Mouse (Mus musculus): Measurements from ENCODE around the gene Gm17364.
"Not testable (repeated sequence)": the region's sequence is repeated elsewhere in the genome, so short reads cannot be mapped to it uniquely, and the experiment has no call there.

The Gm17364 gene

DNA sequence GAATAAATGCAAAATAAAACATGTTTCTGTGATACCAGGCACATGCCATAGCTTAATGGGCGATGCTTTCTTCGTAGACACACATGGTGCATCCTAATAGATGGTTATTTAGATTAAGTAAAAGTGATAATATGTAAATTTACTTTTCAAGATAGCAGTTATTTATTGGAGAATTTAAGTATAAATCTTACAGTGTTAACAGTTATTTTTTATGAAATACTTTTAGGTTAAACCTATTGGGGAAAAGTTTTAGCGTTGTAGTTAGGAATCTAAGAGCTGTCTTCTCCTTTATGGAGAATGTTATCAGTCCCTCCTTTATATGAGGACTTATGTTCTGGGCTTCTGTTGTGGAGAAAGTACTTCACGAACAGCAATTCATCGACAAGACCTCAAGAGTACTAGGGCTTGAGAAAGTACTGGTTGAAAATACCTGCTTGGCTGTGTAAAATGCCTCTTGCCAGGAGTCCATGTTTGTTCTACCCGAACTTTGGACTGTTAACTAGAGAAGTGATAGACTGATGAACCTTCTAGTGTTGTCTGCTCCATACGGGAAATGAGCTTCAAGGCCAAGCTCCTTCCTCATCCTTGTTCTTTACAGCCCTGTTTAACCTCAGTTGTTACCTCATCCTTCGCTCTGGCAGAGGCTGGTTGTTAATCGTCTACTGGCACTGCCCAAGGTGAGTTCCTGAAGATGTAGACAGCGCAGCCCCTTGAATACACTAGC, at the start of gene Gm17364:
Gene Gm17364, minus strand, starts transcription at position 51 of the 724 bp plus-strand sequence.
- no peak for DNase-seq (ENCODE audit: low read depth, low spot score)

- DNase-seq (ENCODE audit: low read depth, low spot score) = no peak
Observed at GRCm38 (mm10) chr13:41321433-41321832, 47.7 kb upstream of the Gm17364 start.

GRCm38 (mm10) chr13:41320749-41321148, 47.0 kb upstream of the Gm17364 start:
- no peak for DNase-seq (ENCODE audit: low read depth, low spot score)

DNA sequence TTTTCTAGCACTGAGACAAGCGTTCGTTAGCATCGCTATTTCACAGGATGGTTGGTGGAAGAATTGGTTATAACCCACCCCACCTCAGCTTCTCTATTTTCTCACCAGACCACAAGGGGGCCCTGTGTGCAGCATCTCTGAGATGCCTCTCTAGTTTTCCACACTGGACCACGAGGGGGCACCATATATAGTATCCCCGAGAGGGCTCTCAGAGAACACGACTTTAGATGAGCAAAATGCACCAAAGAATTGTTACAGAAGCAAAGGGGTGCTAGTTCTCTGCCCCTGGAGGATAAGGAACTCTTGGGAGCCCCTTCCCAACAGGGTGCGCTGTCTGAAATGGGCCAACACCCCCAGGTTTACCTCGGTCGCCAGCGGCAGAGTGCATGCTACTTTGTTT, 28.9 kb upstream of the Gm17364 start:
- peak; percentile 46 for DNase-seq (ENCODE audit: low read depth, low spot score)

GRCm38 (mm10) chr13:41300037-41300436, 26.3 kb upstream of the Gm17364 start:
- DNase-seq (ENCODE audit: low read depth, low spot score) = no peak

DNA sequence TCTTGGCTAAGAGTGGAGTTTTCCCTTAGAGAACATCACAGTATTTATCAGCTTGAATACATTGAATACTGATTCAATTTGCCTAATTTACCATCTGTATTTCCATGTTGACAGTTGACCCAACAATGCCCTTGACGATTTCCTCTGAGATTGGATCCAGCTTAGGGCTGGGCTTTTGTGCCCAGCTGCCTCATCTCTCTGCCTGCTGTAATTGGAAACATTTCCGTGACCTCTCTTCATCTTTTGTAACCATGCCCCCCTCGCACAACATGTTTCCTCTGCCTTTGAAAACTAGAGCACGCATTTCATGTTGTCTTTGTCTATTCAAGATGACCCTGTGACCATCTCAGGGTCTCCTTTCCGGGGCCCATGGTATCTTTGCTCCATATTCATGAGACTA, 25.2 kb upstream of the Gm17364 start:
- no peak for DNase-seq (ENCODE audit: low read depth, low spot score)

DNA sequence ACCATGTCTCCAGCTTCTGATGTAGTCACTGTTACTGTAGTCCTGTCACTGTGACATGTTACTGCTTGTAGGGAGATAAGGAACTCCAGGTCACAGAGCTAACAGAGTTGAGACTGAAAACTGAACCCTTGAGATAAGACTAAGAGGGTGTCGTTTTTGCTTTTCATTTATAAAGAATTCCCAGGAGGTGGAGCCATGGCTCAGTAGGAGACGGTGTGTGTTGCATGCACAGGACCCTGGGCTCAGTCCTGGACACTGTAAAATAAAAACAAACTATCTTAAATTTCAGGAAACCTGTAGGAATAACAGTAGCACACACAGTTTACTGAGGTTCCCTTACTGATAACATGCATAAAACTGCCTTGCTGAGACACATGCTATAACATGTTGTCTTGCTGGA, 24.8 kb upstream of the Gm17364 start:
- no peak for DNase-seq (ENCODE audit: low read depth, low spot score)

- no peak for DNase-seq (ENCODE audit: low read depth, low spot score)
Observed at GRCm38 (mm10) chr13:41296396-41296795, 22.6 kb upstream of the Gm17364 start.

- DNase-seq (ENCODE audit: low read depth, low spot score) = no peak
Observed at GRCm38 (mm10) chr13:41295886-41296285, 22.1 kb upstream of the Gm17364 start.

DNA sequence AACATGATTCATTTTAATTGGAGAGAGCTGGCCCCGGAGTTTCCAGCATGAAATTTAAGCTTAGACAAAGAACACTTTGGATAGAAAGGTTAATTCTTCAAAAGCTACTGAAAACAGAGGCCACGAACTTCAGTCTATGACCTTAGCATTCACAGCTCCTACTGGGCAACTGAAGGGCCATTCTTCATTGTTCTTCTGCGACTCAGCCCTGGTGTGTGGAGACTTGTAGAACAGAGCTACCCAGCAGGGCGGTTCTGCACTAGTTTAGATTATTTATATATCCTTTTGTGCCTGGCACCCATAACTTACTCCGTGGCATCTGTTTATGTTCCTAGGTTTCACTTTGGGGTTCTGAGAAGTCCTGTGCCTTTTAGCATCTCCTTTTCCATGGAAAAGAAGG, 19.8 kb upstream of the Gm17364 start:
- DNase-seq (ENCODE audit: low read depth, low spot score) = no peak

- DNase-seq (ENCODE audit: low read depth, low spot score) = no peak
Observed at GRCm38 (mm10) chr13:41291466-41291974, 17.7 kb upstream of the Gm17364 start.

DNA sequence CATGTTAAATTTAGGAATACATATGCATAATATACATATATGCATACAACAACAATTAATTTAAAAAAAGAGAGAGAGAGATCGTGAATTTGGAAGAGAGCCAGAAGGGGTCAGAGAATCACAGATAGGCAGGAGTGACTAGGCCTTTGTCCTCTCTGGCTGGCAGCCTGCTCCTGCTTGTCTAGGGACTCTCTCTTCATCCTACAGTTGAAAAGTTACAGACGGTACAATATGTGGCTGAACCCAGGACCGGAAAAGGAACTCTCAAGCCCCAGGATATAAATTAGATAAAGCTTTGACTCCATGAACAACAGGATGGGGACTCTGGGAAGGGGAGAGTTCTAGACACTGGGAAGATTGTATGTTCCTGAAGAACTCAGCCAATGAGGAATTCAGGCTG, 12.5 kb upstream of the Gm17364 start:
- no peak for DNase-seq (ENCODE audit: low read depth, low spot score)

GRCm38 (mm10) chr13:41285448-41285847, 11.7 kb upstream of the Gm17364 start:
- no peak for DNase-seq (ENCODE audit: low read depth, low spot score)

- peak; percentile 70 for DNase-seq (ENCODE audit: low read depth, low spot score)
Observed at GRCm38 (mm10) chr13:41283256-41283655, 9.5 kb upstream of the Gm17364 start.

DNA sequence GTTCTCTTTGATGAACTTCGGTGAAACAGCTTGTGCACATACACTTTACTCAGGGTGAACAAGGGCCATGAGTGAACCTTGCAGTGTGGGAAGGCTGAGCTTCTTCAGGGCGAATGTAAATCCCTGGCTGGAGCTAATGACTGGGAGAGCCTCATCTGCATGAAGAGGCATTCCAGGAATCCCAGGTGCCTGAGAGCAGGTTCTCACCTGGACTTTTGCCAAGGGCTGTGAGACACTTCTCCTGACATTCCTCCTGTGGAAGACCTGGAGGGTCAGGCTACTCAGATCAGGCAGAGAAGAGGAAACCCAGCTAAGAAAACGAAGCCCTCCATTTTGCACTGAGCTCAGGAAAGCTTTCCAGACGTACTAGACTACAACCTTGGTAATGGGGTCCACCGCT, 6.9 kb upstream of the Gm17364 start:
- no peak for DNase-seq (ENCODE audit: low read depth, low spot score)

GRCm38 (mm10) chr13:41267827-41268408, 5.9 kb downstream of the Gm17364 start:
- no peak for DNase-seq (ENCODE audit: low read depth, low spot score)

GRCm38 (mm10) chr13:41263304-41264006, 10.3 kb downstream of the Gm17364 start:
- no peak for DNase-seq (ENCODE audit: low read depth, low spot score)

DNA sequence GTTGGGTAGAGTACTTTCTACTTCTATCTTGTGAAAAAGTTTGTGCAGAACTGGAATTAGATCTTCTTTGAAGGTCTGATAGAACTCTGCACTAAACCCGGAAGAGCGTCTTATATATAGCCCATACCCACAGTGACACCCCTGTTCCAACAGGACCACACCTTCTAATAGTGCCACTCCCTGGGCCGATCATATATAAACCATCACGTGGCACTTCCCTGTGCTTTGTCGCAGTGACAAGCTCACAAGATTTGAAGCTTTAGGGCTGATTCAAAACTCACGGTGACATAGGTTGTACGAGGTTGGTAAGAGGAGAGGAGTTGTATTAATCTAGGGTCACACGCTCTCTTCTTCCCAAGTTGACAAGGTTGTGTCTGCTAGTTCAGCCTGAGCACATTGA, 12.2 kb downstream of the Gm17364 start:
- not testable (repeated sequence) for DNase-seq (ENCODE audit: low read depth, low spot score)

DNA sequence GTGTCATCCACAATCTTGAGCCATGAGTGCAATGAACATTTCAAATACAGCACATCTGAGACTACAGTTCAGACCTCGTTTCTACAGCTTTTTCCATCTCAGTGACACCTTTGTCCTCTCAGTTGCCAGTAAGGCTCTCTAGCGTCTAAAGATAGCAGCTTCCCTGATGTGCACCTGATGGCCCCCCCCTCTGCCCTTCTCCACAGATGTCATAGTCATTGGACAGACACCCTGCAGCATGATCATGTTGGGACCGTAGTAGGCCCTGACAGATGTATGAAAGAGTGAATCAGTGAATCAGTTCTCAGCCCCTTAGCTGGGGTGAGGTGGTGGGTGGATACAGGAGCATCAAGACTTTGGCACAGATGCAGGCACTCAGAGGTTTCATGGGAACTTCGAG, 15.9 kb downstream of the Gm17364 start:
- no peak for DNase-seq (ENCODE audit: low read depth, low spot score)

DNA sequence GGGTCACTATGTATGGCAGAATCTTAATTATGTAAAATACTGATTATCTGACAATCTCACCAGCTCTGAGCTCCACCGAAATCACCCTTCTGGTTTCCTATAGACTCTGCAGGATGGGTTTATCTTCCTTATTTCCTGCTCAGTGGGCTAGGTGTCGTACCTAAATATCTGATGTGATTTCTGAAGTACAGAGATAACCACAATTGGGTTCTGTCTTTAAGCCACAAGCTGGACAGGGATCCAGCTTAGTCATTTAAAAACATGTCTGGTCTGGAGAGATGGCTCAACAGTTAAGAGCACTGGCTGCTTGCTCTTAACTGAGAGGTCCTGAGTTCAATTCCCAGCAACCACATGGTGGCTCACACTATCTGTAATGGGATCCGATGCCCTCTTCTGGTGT, 16.8 kb downstream of the Gm17364 start:
- no peak for DNase-seq (ENCODE audit: low read depth, low spot score)

DNA sequence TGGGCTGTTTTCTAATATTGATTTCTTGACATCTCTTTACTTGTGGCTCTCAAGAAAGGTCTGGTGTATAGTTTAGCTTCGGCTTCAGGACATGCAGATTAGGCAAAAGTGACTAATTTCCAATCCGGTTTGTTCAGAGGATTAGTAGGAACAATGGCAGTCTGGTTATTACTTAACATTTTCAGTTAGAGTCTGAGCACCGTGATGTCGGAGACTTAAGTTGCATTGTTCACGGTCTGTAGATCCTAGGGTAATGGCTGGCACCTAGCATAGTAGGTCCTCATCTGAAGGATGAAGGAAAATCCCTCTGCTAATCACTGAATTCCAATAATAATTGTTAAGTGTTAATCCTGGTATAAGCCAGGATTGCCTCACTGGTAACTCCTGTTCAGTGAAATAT, 17.7 kb downstream of the Gm17364 start:
- no peak for DNase-seq (ENCODE audit: low read depth, low spot score)

DNA sequence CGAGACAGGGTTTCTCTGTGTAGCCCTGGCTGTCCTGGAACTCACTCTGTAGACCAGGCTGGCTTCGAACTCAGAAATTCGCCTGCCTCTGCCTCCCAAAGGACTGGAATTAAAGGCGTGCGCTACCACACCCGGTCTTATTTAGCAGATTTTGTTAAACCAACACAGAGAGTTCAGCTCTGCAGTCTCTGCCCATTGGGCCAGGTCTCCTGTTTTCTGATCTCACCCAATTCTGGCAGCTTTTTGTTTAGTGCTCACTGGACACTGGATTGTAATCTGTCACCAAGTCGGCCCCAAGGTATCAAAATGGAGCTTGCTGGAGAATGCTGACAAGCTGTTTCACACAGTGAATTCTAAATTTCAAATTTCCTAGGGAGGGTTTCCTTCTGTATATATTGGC, 21.0 kb downstream of the Gm17364 start:
- DNase-seq (ENCODE audit: low read depth, low spot score) = no peak

DNA sequence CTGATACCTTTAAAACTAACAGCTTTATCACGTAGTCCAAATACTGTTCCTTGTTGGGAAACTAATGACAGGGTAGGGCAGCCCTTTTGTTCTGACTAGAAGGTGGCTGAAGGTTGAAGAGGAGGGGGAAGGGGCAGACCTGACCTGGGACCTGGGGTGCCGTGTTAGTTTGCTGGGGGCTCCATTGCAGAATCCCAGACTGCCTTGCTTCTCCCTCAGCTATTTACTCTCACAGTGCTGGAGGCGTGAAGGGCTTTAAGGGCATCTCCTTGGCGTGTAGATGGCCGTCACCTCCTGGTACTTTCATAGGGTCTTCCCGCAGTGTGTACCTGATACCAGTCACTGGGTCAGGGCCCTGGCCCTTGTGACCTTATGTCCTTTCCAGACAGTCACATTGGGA, 21.6 kb downstream of the Gm17364 start:
- no peak for DNase-seq (ENCODE audit: low read depth, low spot score)
